In genomic region chr6:6863955-6864354, GRCm38 (mm10) we compare ENCODE assay signal across 9 mouse cellular contexts. TPM values are rescaled to one million over a fixed set of nuclear protein-coding genes. Genes with fewer than 3 reads are reported as not detected.
DNase-seq lines count a peak whose midpoint lies in the region; ATAC-seq and TF ChIP-seq lines count a peak whose summit lies in the region.
"Had no signal": no experiment of that assay in that cellular context is flagged by ENCODE, and none has a peak within 500 bp of the region (broad histone marks: within the 10 kb centered on the region; RNA-seq: fewer than 3 reads in every experiment).

No protein-coding gene starts in this region.

- intact Hi-C loops in gastrocnemius, adult 2 months (cut with DNase I), result no loop called here
- intact Hi-C loops in gastrocnemius, postnatal 14 days (cut with DNase I; ENCODE audit: low total_unique reads), result no loop called here

- TF ChIP-seq POLR2A in cortical plate, adult 2 months (IDR thresholded peaks at IDR 0.05; ENCODE audit: extremely low read depth, insufficient read depth, low read length), result no peak

- peak overlapping the region; percentile 63 for H3K4me3 ChIP-seq in gastrocnemius, adult 2 months
- H3K4me3 ChIP-seq in cortical plate, adult 2 months (ENCODE audit: insufficient read depth, low read length), result peak overlapping the region; percentile 63
- peak overlapping the region; percentile 36 for H3K4me3 ChIP-seq in hindbrain, embryonic 13.5 days
- peak overlapping the region; percentile 47 for H3K4me3 ChIP-seq in midbrain, embryonic 13.5 days (replicated peaks)

- H3K27me3 ChIP-seq in hindbrain, embryonic 13.5 days, result peaks cover 93% of the 10 kb centered on the region
- peaks cover 91% of the 10 kb centered on the region for H3K27me3 ChIP-seq in midbrain, embryonic 13.5 days

- H3K4me1 ChIP-seq in cortical plate, adult 2 months (ENCODE audit: control insufficient read depth, insufficient read depth, low read length), result no peaks in the 10 kb centered on the region
- H3K4me1 ChIP-seq in hindbrain, embryonic 13.5 days (replicated peaks), result peaks cover 17% of the 10 kb centered on the region
- H3K4me1 ChIP-seq in midbrain, embryonic 13.5 days (replicated peaks), result peaks cover 29% of the 10 kb centered on the region

- TF ChIP-seq CTCF in gastrocnemius, adult 2 months (IDR thresholded peaks at IDR 0.05), result no peak
- TF ChIP-seq CTCF in cortical plate, adult 2 months (IDR thresholded peaks at IDR 0.05; ENCODE audit: extremely low read depth, insufficient read depth, low read length), result no peak

- under 1% methylated on average over 21 of the region's 21 CpGs for WGBS in hindbrain, embryonic 13.5 days
- under 1% methylated on average over 20 of the region's 21 CpGs for WGBS in midbrain, embryonic 13.5 days

- no peak for DNase-seq in gastrocnemius, adult 2 months
- DNase-seq in gastrocnemius, postnatal 14 days, result no peak
- DNase-seq in adrenal gland, adult 2 months, result no peak
- DNase-seq: right cerebral cortex, postnatal 25 days had no signal

- peak overlapping the region; percentile 56 for H3K4me2 ChIP-seq in hindbrain, embryonic 13.5 days
- H3K4me2 ChIP-seq in midbrain, embryonic 13.5 days (replicated peaks), result peak overlapping the region; percentile 67

- peak; percentile 65 for ATAC-seq in hindbrain, embryonic 13.5 days (ENCODE audit: low FRiP score)
- peak; percentile 37 for ATAC-seq in midbrain, embryonic 13.5 days
- ATAC-seq in megakaryocyte progenitor cell, adult 5-6 weeks (replicated peaks; ENCODE audit: poor library complexity), result no peak
- ATAC-seq in frontal cortex, adult (ENCODE audit: low TSS enrichment), result no peak

- H3K36me3 ChIP-seq in hindbrain, embryonic 13.5 days, result no peaks in the 10 kb centered on the region
- no peaks in the 10 kb centered on the region for H3K36me3 ChIP-seq in midbrain, embryonic 13.5 days

- H3K9me3 ChIP-seq in hindbrain, embryonic 13.5 days, result no peaks in the 10 kb centered on the region
- H3K9me3 ChIP-seq in midbrain, embryonic 13.5 days, result no peaks in the 10 kb centered on the region

- peak overlapping the region; percentile 46; the same call in 1 of the 2 replicates for H3K9ac ChIP-seq in hindbrain, embryonic 13.5 days
- peak overlapping the region; percentile 67 for H3K9ac ChIP-seq in midbrain, embryonic 13.5 days (replicated peaks)

- H3K27ac ChIP-seq in gastrocnemius, adult 2 months, result no peak overlapping the region
- H3K27ac ChIP-seq in cortical plate, adult 2 months (ENCODE audit: insufficient read depth, low read length), result peak overlapping the region; percentile 64
- no peak overlapping the region for H3K27ac ChIP-seq in hindbrain, embryonic 13.5 days
- peak overlapping the region; percentile 75 for H3K27ac ChIP-seq in midbrain, embryonic 13.5 days

RNA-seq across cellular contexts. Expression of gene Dlx6, which starts 0.8 kb away (rescaled TPM):
- not detected for total RNA-seq in gastrocnemius, adult 2 months (2021)
- not detected for total RNA-seq in gastrocnemius, postnatal 14 days (2021)
- 7.2 and 7.7 TPM in 2 replicates for polyA plus RNA-seq in cortical plate, adult 2 months (2012; rRNA removed)
- 0.18 TPM in 1 of 2 replicates, not detected in the other for polyA plus RNA-seq in hindbrain, embryonic 13.5 days (2015; fragmentation: Nextera tagmentation; extraction: Ambion mirVana)
- polyA plus RNA-seq in midbrain, embryonic 13.5 days (2015; fragmentation: Nextera tagmentation; extraction: Ambion mirVana), result 3.1 and 4.4 TPM in 2 replicates
- not detected in 2 replicates for total RNA-seq in megakaryocyte progenitor cell, adult 5-6 weeks (2015)
- total RNA-seq in megakaryocyte progenitor cell, adult 5-6 weeks (2017), result not detected in 2 replicates
- not detected for total RNA-seq in adrenal gland, adult 2 months (2021)
- polyA plus RNA-seq in adrenal gland, adult 2 months (2012; rRNA removed), result not detected in 2 replicates

RNA-seq across cellular contexts. Expression of gene Dlx5, which starts 17.9 kb away (rescaled TPM):
- not detected for total RNA-seq in gastrocnemius, adult 2 months (2021)
- not detected for total RNA-seq in gastrocnemius, postnatal 14 days (2021)
- 2.4 and 2.7 TPM in 2 replicates for polyA plus RNA-seq in cortical plate, adult 2 months (2012; rRNA removed)
- 1.3 and 1.9 TPM in 2 replicates for polyA plus RNA-seq in hindbrain, embryonic 13.5 days (2015; fragmentation: Nextera tagmentation; extraction: Ambion mirVana)
- 22.4 and 22.9 TPM in 2 replicates for polyA plus RNA-seq in midbrain, embryonic 13.5 days (2015; fragmentation: Nextera tagmentation; extraction: Ambion mirVana)
- total RNA-seq in megakaryocyte progenitor cell, adult 5-6 weeks (2015), result not detected in 2 replicates
- total RNA-seq in megakaryocyte progenitor cell, adult 5-6 weeks (2017), result not detected in 2 replicates
- under 1 TPM; 0.32 to 0.35 TPM for total RNA-seq in adrenal gland, adult 2 months (2021)
- polyA plus RNA-seq in adrenal gland, adult 2 months (2012; rRNA removed), result 0.30 and 0.48 TPM in 2 replicates

Comparison
In these comparisons a context has a peak if more than half of its experiments do, and no peak if none do; other contexts are left out.
1. H3K27ac ChIP-seq: peak in cortical plate, adult 2 months (single experiment) and midbrain, embryonic 13.5 days (single experiment); none in gastrocnemius, adult 2 months (single experiment) and hindbrain, embryonic 13.5 days (single experiment).
2. ATAC-seq: peak in hindbrain, embryonic 13.5 days (single experiment) and midbrain, embryonic 13.5 days (single experiment); none in megakaryocyte progenitor cell, adult 5-6 weeks (single experiment) and frontal cortex, adult (single experiment).
3. Peak in every context shown above with its lines, with median percentiles within 50 percentile points of each other: H3K4me3 ChIP-seq.